Mouse (Mus musculus): ENCODE data around the gene Med23.

GRCm38 (mm10) chr10:24822842-24823241 is 46.9 kb upstream of the Med23 start:
- TF ChIP-seq CTCF (IDR thresholded peaks at IDR 0.05; ENCODE audit: extremely low read depth, insufficient read length, insufficient replicate concordance, low read depth, low read length) (no peak), POLR2A (IDR thresholded peaks at IDR 0.05; ENCODE audit: low read depth, low read length) (no peak)

Data from small intestine, adult 2 months (tissue).